Mouse (Mus musculus): ENCODE results near the gene Gsdmc3. TPM values are rescaled to one million over a fixed set of nuclear protein-coding genes. Genes with fewer than 3 reads are reported as not detected.
"Not testable (repeated sequence)": the region's sequence is repeated elsewhere in the genome, so short reads cannot be mapped to it uniquely, and the experiment has no call there.

Gene Gsdmc3
- polyA plus RNA-seq (2015; fragmentation: Nextera tagmentation; extraction: Ambion mirVana), result 0.11 TPM in 1 of 2 replicates, not detected in the other

GRCm38 (mm10) chr15:63878458-63878857 lies at the start of gene Gsdmc3:
Gene Gsdmc3, minus strand, starts transcription at chr15:63878558.
- 95% methylated on average over 1 of the region's 3 CpGs for WGBS

GRCm38 (mm10) chr15:63926201-63926600 lies 47.8 kb upstream of the Gsdmc3 start:
- ATAC-seq (no peak), DNase-seq (ENCODE audit: low spot score) (no peak)
- no peaks in the 10 kb centered on the region for H3K4me1 ChIP-seq (ENCODE audit: insufficient read depth, low read depth, low read length)
- peaks cover 6% of the 10 kb centered on the region; the same call in 1 of the 2 replicates for H3K36me3 ChIP-seq (ENCODE audit: insufficient read depth, low read length)
- H3K4me3 ChIP-seq (ENCODE audit: low read depth, low read length), result no peak overlapping the region
- no peak overlapping the region for H3K9ac ChIP-seq (replicated peaks; ENCODE audit: low read depth)
- no peaks in the 10 kb centered on the region for H3K27me3 ChIP-seq (replicated peaks; ENCODE audit: insufficient read depth, low read length)
- no peak overlapping the region for H3K4me2 ChIP-seq (replicated peaks; ENCODE audit: low read depth, low read length)
- H3K9me3 ChIP-seq (ENCODE audit: low read length), result no peaks in the 10 kb centered on the region
- WGBS, result 84% methylated on average over 3 of the region's 3 CpGs
- TF ChIP-seq CTCF (IDR thresholded peaks at IDR 0.05) (no peak), EP300 (IDR thresholded peaks at IDR 0.05) (no peak)
- H3K27ac ChIP-seq (ENCODE audit: low read length), result no peak overlapping the region

More at GRCm38 (mm10) chr15:63878458-63878857, at the start of gene Gsdmc3:
- H3K4me2 ChIP-seq (replicated peaks; ENCODE audit: low read depth, low read length); DNase-seq (ENCODE audit: low spot score); H3K4me1 ChIP-seq (ENCODE audit: insufficient read depth, low read depth, low read length); H3K27me3 ChIP-seq (replicated peaks; ENCODE audit: insufficient read depth, low read length); H3K36me3 ChIP-seq (ENCODE audit: insufficient read depth, low read length); H3K27ac ChIP-seq (ENCODE audit: low read length); ATAC-seq; H3K9me3 ChIP-seq (ENCODE audit: low read length); H3K9ac ChIP-seq (replicated peaks; ENCODE audit: low read depth); H3K4me3 ChIP-seq (ENCODE audit: low read depth, low read length): not testable (repeated sequence)

DNA sequence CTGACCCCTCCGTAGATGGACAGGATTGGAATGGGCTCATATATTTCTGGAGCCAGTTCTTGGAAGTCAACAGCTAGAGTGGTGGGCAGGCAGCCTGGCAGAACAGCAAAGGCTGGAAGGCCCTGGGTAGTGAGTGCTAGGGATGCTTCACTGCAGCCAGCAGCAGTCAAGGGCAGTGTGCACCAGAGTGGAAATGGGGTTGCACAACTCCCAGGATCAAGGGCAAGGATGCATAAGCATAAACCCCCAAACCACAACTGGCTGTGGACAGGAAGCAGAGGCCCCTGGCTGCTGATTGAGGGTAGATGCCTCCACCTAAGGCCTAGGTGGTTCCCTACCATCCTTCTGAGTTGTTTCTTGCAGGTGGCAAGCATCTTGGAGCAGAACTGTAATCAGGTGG lies 46.1 kb upstream of the Gsdmc3 start:
- Histone ChIP-seq H3K9ac (replicated peaks; ENCODE audit: low read depth) (no peak overlapping the region), H3K4me2 (replicated peaks; ENCODE audit: low read depth, low read length) (no peak overlapping the region), H3K4me1 (ENCODE audit: insufficient read depth, low read depth, low read length) (no peaks in the 10 kb centered on the region), H3K27ac (ENCODE audit: low read length) (no peak overlapping the region), H3K4me3 (ENCODE audit: low read depth, low read length) (no peak overlapping the region), H3K36me3 (ENCODE audit: insufficient read depth, low read length) (no peaks in the 10 kb centered on the region), H3K27me3 (replicated peaks; ENCODE audit: insufficient read depth, low read length) (no peaks in the 10 kb centered on the region), H3K9me3 (ENCODE audit: low read length) (no peaks in the 10 kb centered on the region)
- whole genome bisulfite sequencing, result 48% methylated on average over 1 of the region's 1 CpGs
- TF ChIP-seq CTCF (IDR thresholded peaks at IDR 0.05) (no peak), EP300 (IDR thresholded peaks at IDR 0.05) (no peak)
- no peak for DNase-seq (ENCODE audit: low spot score)
- ATAC-seq, result peak; percentile 37; the same call in 1 of the 2 replicates

DNA sequence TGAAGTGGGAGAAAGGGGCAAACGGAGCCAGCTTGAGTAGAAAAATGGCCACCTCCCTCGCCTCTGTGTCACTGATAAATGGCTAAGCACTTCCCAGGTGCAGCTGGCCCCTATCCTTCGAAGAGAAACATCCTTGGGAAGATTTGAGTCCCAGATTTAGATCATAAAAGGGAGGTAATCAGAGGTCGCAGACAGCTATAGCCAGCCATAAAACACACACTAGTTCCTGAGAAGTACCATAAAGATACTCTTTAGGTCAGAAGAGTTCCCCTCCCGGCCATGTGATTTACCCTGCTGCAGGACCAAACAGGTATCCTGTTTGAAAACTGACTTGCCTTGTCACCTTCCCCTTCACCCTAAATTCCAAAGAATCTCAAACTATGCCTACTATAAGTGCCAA lies 43.3 kb upstream of the Gsdmc3 start:
- H3K27ac ChIP-seq (ENCODE audit: low read length); ATAC-seq: not testable (repeated sequence)
- 50% methylated on average over 2 of the region's 5 CpGs for WGBS

DNA sequence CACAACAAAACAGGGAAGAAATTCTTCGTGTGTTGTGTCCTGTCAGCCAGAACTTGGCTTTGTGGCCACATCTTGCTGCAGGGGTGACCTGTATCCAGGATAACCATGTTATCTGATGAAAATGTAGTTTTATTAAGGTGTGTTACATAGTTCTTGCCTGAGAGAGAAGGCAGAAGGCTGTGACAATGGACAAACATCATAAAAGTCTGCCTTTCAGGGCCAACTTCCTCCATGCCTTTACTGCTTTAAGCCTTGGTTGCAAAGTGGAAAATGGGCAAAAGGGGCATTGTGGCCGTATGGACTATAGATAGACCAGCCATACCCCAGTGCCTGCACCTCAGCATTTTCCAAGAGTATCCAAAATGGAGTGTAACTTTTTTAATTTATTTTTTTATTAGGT lies 41.4 kb upstream of the Gsdmc3 start:
- not testable (repeated sequence) for DNase-seq (ENCODE audit: low spot score); H3K9me3 ChIP-seq (ENCODE audit: low read length)

More for the DNA sequence above, 43.3 kb upstream of the Gsdmc3 start:
- H3K4me3 ChIP-seq (ENCODE audit: low read depth, low read length); H3K27me3 ChIP-seq (replicated peaks; ENCODE audit: insufficient read depth, low read length); H3K9me3 ChIP-seq (ENCODE audit: low read length); DNase-seq (ENCODE audit: low spot score); H3K9ac ChIP-seq (replicated peaks; ENCODE audit: low read depth); H3K4me2 ChIP-seq (replicated peaks; ENCODE audit: low read depth, low read length); H3K4me1 ChIP-seq (ENCODE audit: insufficient read depth, low read depth, low read length); H3K36me3 ChIP-seq (ENCODE audit: insufficient read depth, low read length): not testable (repeated sequence)

GRCm38 (mm10) chr15:63916584-63916983 lies 38.2 kb upstream of the Gsdmc3 start:
- not testable (repeated sequence) for H3K36me3 ChIP-seq (ENCODE audit: insufficient read depth, low read length); DNase-seq (ENCODE audit: low spot score); ATAC-seq; H3K4me3 ChIP-seq (ENCODE audit: low read depth, low read length); H3K4me1 ChIP-seq (ENCODE audit: insufficient read depth, low read depth, low read length); H3K9me3 ChIP-seq (ENCODE audit: low read length); H3K9ac ChIP-seq (replicated peaks; ENCODE audit: low read depth); H3K27ac ChIP-seq (ENCODE audit: low read length); H3K4me2 ChIP-seq (replicated peaks; ENCODE audit: low read depth, low read length); H3K27me3 ChIP-seq (replicated peaks; ENCODE audit: insufficient read depth, low read length)
- 90% methylated on average over 3 of the region's 4 CpGs for WGBS

More for the DNA sequence above, 41.4 kb upstream of the Gsdmc3 start:
- H3K4me2 ChIP-seq (replicated peaks; ENCODE audit: low read depth, low read length); H3K27me3 ChIP-seq (replicated peaks; ENCODE audit: insufficient read depth, low read length); H3K4me3 ChIP-seq (ENCODE audit: low read depth, low read length); H3K27ac ChIP-seq (ENCODE audit: low read length); H3K36me3 ChIP-seq (ENCODE audit: insufficient read depth, low read length); ATAC-seq; H3K4me1 ChIP-seq (ENCODE audit: insufficient read depth, low read depth, low read length); H3K9ac ChIP-seq (replicated peaks; ENCODE audit: low read depth): not testable (repeated sequence)
- WGBS, result 75% methylated on average over 1 of the region's 2 CpGs

- not testable (repeated sequence) for DNase-seq (ENCODE audit: low spot score); H3K9ac ChIP-seq (replicated peaks; ENCODE audit: low read depth); H3K4me2 ChIP-seq (replicated peaks; ENCODE audit: low read depth, low read length); H3K9me3 ChIP-seq (ENCODE audit: low read length); H3K4me3 ChIP-seq (ENCODE audit: low read depth, low read length); H3K4me1 ChIP-seq (ENCODE audit: insufficient read depth, low read depth, low read length); ATAC-seq; H3K36me3 ChIP-seq (ENCODE audit: insufficient read depth, low read length); H3K27ac ChIP-seq (ENCODE audit: low read length); H3K27me3 ChIP-seq (replicated peaks; ENCODE audit: insufficient read depth, low read length)
- WGBS, result 64% methylated on average over 2 of the region's 2 CpGs
These were observed 33.8 kb upstream of the Gsdmc3 start, which contains the start of gene Gsdmc4 for GRCm38 (mm10) chr15:63912197-63912596. Gene Gsdmc4, minus strand, starts transcription at chr15:63912297.

- not testable (repeated sequence) for H3K36me3 ChIP-seq (ENCODE audit: insufficient read depth, low read length); H3K27ac ChIP-seq (ENCODE audit: low read length); DNase-seq (ENCODE audit: low spot score); H3K4me3 ChIP-seq (ENCODE audit: low read depth, low read length); H3K4me1 ChIP-seq (ENCODE audit: insufficient read depth, low read depth, low read length); H3K27me3 ChIP-seq (replicated peaks; ENCODE audit: insufficient read depth, low read length); H3K4me2 ChIP-seq (replicated peaks; ENCODE audit: low read depth, low read length); H3K9me3 ChIP-seq (ENCODE audit: low read length); H3K9ac ChIP-seq (replicated peaks; ENCODE audit: low read depth)
- peak; percentile 35; the same call in 1 of the 2 replicates for ATAC-seq
These were observed 31.5 kb upstream of the Gsdmc3 start for GRCm38 (mm10) chr15:63909896-63910295.
